22 mouse cellular contexts compared by ENCODE assay signal in the genomic region with DNA sequence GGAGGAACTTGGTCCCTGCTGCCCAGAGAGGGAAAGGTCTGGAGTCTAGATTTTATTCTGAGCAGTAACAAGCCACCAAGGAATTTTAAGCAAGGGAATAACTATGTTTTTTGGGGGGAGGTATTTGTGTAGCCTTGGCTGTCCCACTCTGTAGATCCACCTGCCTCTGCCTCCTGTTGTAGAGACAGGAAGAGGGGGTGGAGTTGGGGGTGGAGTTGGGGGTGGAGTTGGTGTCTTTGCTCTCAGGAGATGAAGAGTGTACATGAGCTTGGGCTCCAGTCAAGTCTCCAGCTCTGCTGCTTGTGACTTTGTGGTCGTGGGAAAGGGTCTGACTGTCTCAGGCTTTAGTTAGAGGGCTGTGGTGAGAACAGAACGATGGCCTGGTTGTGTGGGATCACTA. TPM values are rescaled to one million over a fixed set of nuclear protein-coding genes. Genes with fewer than 3 reads are reported as not detected.
"Had no signal": no experiment of that assay in that cellular context is flagged by ENCODE, and none has a peak within 500 bp of the region (broad histone marks: within the 10 kb centered on the region; RNA-seq: fewer than 3 reads in every experiment).

No protein-coding gene starts in this region.

- H3K27me3 ChIP-seq: lung, embryonic 15.5 days; midbrain, embryonic 12.5 days; neural tube, embryonic 13.5 days; neural tube, embryonic 15.5 days had no signal

- H3K4me1 ChIP-seq: lung, embryonic 15.5 days; midbrain, embryonic 10.5 days; midbrain, embryonic 12.5 days; neural tube, embryonic 13.5 days; neural tube, embryonic 15.5 days had no signal

- H3K4me3 ChIP-seq: lung, embryonic 15.5 days; midbrain, embryonic 10.5 days; midbrain, embryonic 12.5 days; myocyte; neural tube, embryonic 13.5 days; neural tube, embryonic 15.5 days had no signal

- DNase-seq: liver, postnatal 0 days; lung, adult 2 months; lung, postnatal 14 days; lung, postnatal 36 days; midbrain, embryonic 14.5 days; retina, postnatal 1 day; right cerebral cortex, adult 18-20 months; right cerebral cortex, postnatal 25 days; right cerebral cortex, postnatal 4 days; spleen, adult 18-20 months; thymus, adult 18-20 months; thymus, postnatal 25 days; thymus, postnatal 4 days had no signal

- ATAC-seq: liver, postnatal 0 days; lung, postnatal 0 days; midbrain, embryonic 16.5 days had no signal

- H3K9me3 ChIP-seq: lung, embryonic 15.5 days; midbrain, embryonic 10.5 days; midbrain, embryonic 12.5 days; neural tube, embryonic 13.5 days; neural tube, embryonic 15.5 days had no signal

RNA-seq across cellular contexts. Expression of gene Syngr4, which starts 15.5 kb away (rescaled TPM):
- total RNA-seq: megakaryocyte-erythroid progenitor cell, adult 5-6 weeks had no signal
